Mouse (Mus musculus) stomach, embryonic 14.5 days (tissue): ENCODE results near the gene Fcgr1. TPM values are rescaled to one million over a fixed set of nuclear protein-coding genes. Genes with fewer than 3 reads are reported as not detected.

Source experiments
- ATAC-seq: fragments of 200-750 bp; cut with Nextera tagmentation; 2 replicates; pipeline ENCODE4 v1.8.0; 2017; ENCODE audit warnings: low read depth, moderate TSS enrichment; ENCODE audit not compliant: insufficient number of reproducible peaks, insufficient read depth, low FRiP score
- H3K27ac ChIP-seq: fragments of 300-500 bp; sonication (generic); 2 replicates; pipeline ENCODE4 v1.5.1; 2014; ENCODE audit warnings: mild to moderate bottlenecking, low read length, moderate library complexity, mixed read lengths
- H3K27me3 ChIP-seq: fragments of 300-500 bp; sonication (generic); 2 replicates; pipeline ENCODE4 v1.6.1; 2014; ENCODE audit warnings: low read length, control low read depth, mixed read lengths; ENCODE audit not compliant: control insufficient read depth, insufficient read depth
- H3K36me3 ChIP-seq: fragments of 300-500 bp; sonication (generic); 2 replicates; pipeline ENCODE4 v1.6.1; 2014; ENCODE audit warnings: mild to moderate bottlenecking, control low read depth, low read length, moderate library complexity, mixed read lengths; ENCODE audit not compliant: control insufficient read depth, insufficient read depth
- H3K4me1 ChIP-seq: fragments of 300-500 bp; sonication (generic); 2 replicates; pipeline ENCODE4 v1.6.1; 2014; ENCODE audit warnings: low read length, control low read depth, mixed read lengths; ENCODE audit not compliant: control insufficient read depth, insufficient read depth
- H3K4me2 ChIP-seq: fragments of 300-500 bp; sonication (generic); replicated peaks from 2 replicates; pipeline ENCODE4 v1.6.1; 2014; ENCODE audit warnings: low read depth, low read length, control low read depth
- H3K4me3 ChIP-seq: fragments of 300-500 bp; sonication (generic); 2 replicates; pipeline ENCODE4 v1.5.1; 2014; ENCODE audit warnings: low read depth, low read length, control low read depth
- H3K9ac ChIP-seq: fragments of 300-500 bp; sonication (generic); replicated peaks from 2 replicates; pipeline ENCODE4 v1.6.1; 2014; ENCODE audit warnings: low read depth, mild to moderate bottlenecking, control low read depth, low read length, moderate library complexity, mixed read lengths
- H3K9me3 ChIP-seq: fragments of 300-500 bp; sonication (generic); 2 replicates; pipeline ENCODE4 v1.6.1; 2016; ENCODE audit warnings: low read depth, low read length, control low read depth; ENCODE audit not compliant: control insufficient read depth
- WGBS: fragments of 180-500 bp; shearing (Covaris S2); extraction: QIAGEN DNeasy Blood & Tissue Kit; methylation state at CpG from one replicate; pipeline ENCODE4 v1.1.7; 2014; 5-methylcytosine and 5-hydroxymethylcytosine counted together
- microRNA-seq: library from miRNA; unstranded; fragments of <30 nt; microRNA quantifications from one replicate; pipeline ENCODE4, GENCODE M21; 2016
- polyA plus RNA-seq: library from polyadenylated mRNA; unstranded; fragments of >200 nt; fragmentation: Nextera tagmentation; extraction: Ambion mirVana; gene quantifications from 2 replicates; pipeline ENCODE4 v1.2.1, GENCODE M21; 2014

The Fcgr1 gene
- polyA plus RNA-seq, 1 experiment from 2014 or later, result 3.8 TPM

GRCm38 (mm10) chr3:96237904-96238511, 55.8 kb downstream of the Fcgr1 start:
- Histone ChIP-seq H3K9me3 (no peaks in the 10 kb centered on the region), H3K9ac (peak overlapping the region; percentile 65)
- WGBS, result 1% methylated on average over 12 of the region's 12 CpGs

GRCm38 (mm10) chr3:96237335-96237903, 56.4 kb downstream of the Fcgr1 start:
- H3K4me3 ChIP-seq, result peak overlapping the region; percentile 32
- peak overlapping the region; percentile 59 for H3K4me2 ChIP-seq
- no peaks in the 10 kb centered on the region for H3K36me3 ChIP-seq
- peak overlapping the region; percentile 59 for H3K27ac ChIP-seq
- WGBS, result 16% methylated on average over 7 of the region's 7 CpGs
- no peaks in the 10 kb centered on the region for H3K27me3 ChIP-seq
- peaks cover 9% of the 10 kb centered on the region for H3K4me1 ChIP-seq
- ATAC-seq, result no peak
- H3K9ac ChIP-seq, result peak overlapping the region; percentile 65
- no peaks in the 10 kb centered on the region for H3K9me3 ChIP-seq

More at GRCm38 (mm10) chr3:96237904-96238511, 55.8 kb downstream of the Fcgr1 start:
- Histone ChIP-seq H3K4me1 (peaks cover 9% of the 10 kb centered on the region), H3K27ac (peak overlapping the region; percentile 59), H3K36me3 (no peaks in the 10 kb centered on the region), H3K4me3 (peak overlapping the region; percentile 32), H3K27me3 (no peaks in the 10 kb centered on the region), H3K4me2 (peak overlapping the region; percentile 59)
- no peak for ATAC-seq

GRCm38 (mm10) chr3:96236834-96237334, 56.9 kb downstream of the Fcgr1 start:
- Histone ChIP-seq H3K27ac (peak overlapping the region; percentile 59; the same call in 1 of the 2 replicates), H3K9me3 (no peaks in the 10 kb centered on the region), H3K27me3 (no peaks in the 10 kb centered on the region), H3K4me3 (peak overlapping the region; percentile 32), H3K36me3 (no peaks in the 10 kb centered on the region), H3K4me1 (peaks cover 9% of the 10 kb centered on the region), H3K9ac (peak overlapping the region; percentile 65; the same call in 1 of the 2 replicates), H3K4me2 (peak overlapping the region; percentile 59)
- WGBS, result 68% methylated on average over 4 of the region's 4 CpGs
- no peak for ATAC-seq

GRCm38 (mm10) chr3:96235836-96236235, 57.9 kb downstream of the Fcgr1 start:
- H3K36me3 ChIP-seq, result no peaks in the 10 kb centered on the region
- WGBS, result 43% methylated on average over 3 of the region's 3 CpGs
- H3K27me3 ChIP-seq, result no peaks in the 10 kb centered on the region
- no peak for ATAC-seq
- no peak overlapping the region for H3K9ac ChIP-seq
- H3K4me2 ChIP-seq, result no peak overlapping the region
- no peak overlapping the region for H3K4me3 ChIP-seq
- no peaks in the 10 kb centered on the region for H3K9me3 ChIP-seq
- H3K27ac ChIP-seq, result no peak overlapping the region
- H3K4me1 ChIP-seq, result peaks cover 9% of the 10 kb centered on the region

- ATAC-seq, result no peak
- WGBS, result 85% methylated on average over 2 of the region's 2 CpGs
- H3K4me3 ChIP-seq, result no peak overlapping the region
Observed at GRCm38 (mm10) chr3:96234914-96235313, 58.9 kb downstream of the Fcgr1 start.

More at GRCm38 (mm10) chr3:96234914-96235313, 58.9 kb downstream of the Fcgr1 start:
- no peaks in the 10 kb centered on the region for H3K27me3 ChIP-seq
- peaks cover 9% of the 10 kb centered on the region for H3K4me1 ChIP-seq
- no peak overlapping the region for H3K4me2 ChIP-seq
- no peaks in the 10 kb centered on the region for H3K9me3 ChIP-seq
- no peaks in the 10 kb centered on the region for H3K36me3 ChIP-seq
- no peak overlapping the region for H3K27ac ChIP-seq
- no peak overlapping the region for H3K9ac ChIP-seq

Small RNA genes lying within 50 kb of the gene (microRNA-seq; reads per million reads assigned to microRNA genes)
- gene Gm47311 (not detected), gene Gm47313 (not detected)

Other genes starting within 250 kb of the Fcgr1 start
- 22.5 and 26.8 TPM in 2 replicates for gene Vps45, start 235.5 kb downstream of the Fcgr1 start, polyA plus RNA-seq
- 13.9 and 16.2 TPM in 2 replicates for gene Otud7b, start 189.4 kb downstream of the Fcgr1 start, polyA plus RNA-seq
- gene Mtmr11, start 132.0 kb downstream of the Fcgr1 start, polyA plus RNA-seq, result 20.8 and 24.6 TPM in 2 replicates
- 161 and 166 TPM in 2 replicates for gene Sf3b4, start 121.6 kb downstream of the Fcgr1 start, polyA plus RNA-seq
- gene Sv2a, start 112.8 kb downstream of the Fcgr1 start, polyA plus RNA-seq, result 5.7 and 6.5 TPM in 2 replicates
- gene Bola1, start 74.3 kb downstream of the Fcgr1 start, polyA plus RNA-seq, result 52.7 and 61.3 TPM in 2 replicates
- 1.6 and 2.6 TPM in 2 replicates for gene Hist2h2ab, start 74.1 kb downstream of the Fcgr1 start, polyA plus RNA-seq
- 7.6 and 8.8 TPM in 2 replicates for gene Hist2h2ac, start 73.1 kb downstream of the Fcgr1 start, polyA plus RNA-seq
- 9.7 and 9.8 TPM in 2 replicates for gene Hist2h2be, start 72.8 kb downstream of the Fcgr1 start, polyA plus RNA-seq
- gene Hist2h3c2, start 54.8 kb downstream of the Fcgr1 start, polyA plus RNA-seq, result 4.9 and 6.2 TPM in 2 replicates
- 54.1 and 54.7 TPM in 2 replicates for gene Hist2h2aa2, start 53.7 kb downstream of the Fcgr1 start, polyA plus RNA-seq
- 12.3 and 17.2 TPM in 2 replicates for gene Hist2h2aa1, start 48.5 kb downstream of the Fcgr1 start, polyA plus RNA-seq
- 1.4 and 3.0 TPM in 2 replicates for gene Hist2h3c1, start 47.3 kb downstream of the Fcgr1 start, polyA plus RNA-seq
- 9.6 and 15.0 TPM in 2 replicates for gene Hist2h4, start 30.7 kb downstream of the Fcgr1 start, polyA plus RNA-seq
- 68.9 and 80.2 TPM in 2 replicates for gene Hist2h3b, start 25.3 kb downstream of the Fcgr1 start, polyA plus RNA-seq
- gene Hist2h2bb, start 24.2 kb downstream of the Fcgr1 start, polyA plus RNA-seq, result 20.5 and 23.7 TPM in 2 replicates
- gene BC107364, start 158.3 kb upstream of the Fcgr1 start, polyA plus RNA-seq, result not detected in 2 replicates
- 0.20 TPM in 1 of 2 replicates, not detected in the other for gene Hfe2, start 231.2 kb upstream of the Fcgr1 start, polyA plus RNA-seq